Mouse (Mus musculus): ENCODE measurements around the gene Fancl.

GRCm38 (mm10) chr11:26513683-26514082 lies 127.7 kb downstream of the Fancl start:
- TF ChIP-seq CTCF (conservative IDR thresholded peaks at IDR 0.05; ENCODE audit: low read length) (no peak), POU5F1 (IDR thresholded peaks at IDR 0.05; ENCODE audit: borderline replicate concordance, low read length) (no peak)

Measured in E14TG2a.4 (cell line).